Mouse (Mus musculus) hematopoietic stem cell, adult 5-6 weeks (primary cell): ENCODE results near the gene Coro6. TPM values are rescaled to one million over a fixed set of nuclear protein-coding genes. Genes with fewer than 3 reads are reported as not detected.

Source experiments
- ATAC-seq, 2 experiments: fragments of 125-278 bp in 1 of 2; replicated peaks in 1 of 2; 2 replicates each; pipeline ENCODE4 v1.8.0; 2016 to 2017; ENCODE audit warnings: inconsistent platforms in 2 of 2, mild to moderate bottlenecking in 2 of 2, moderate number of reproducible peaks in 2 of 2, low read depth in 1 of 2, moderate TSS enrichment in 1 of 2; ENCODE audit not compliant: low FRiP score in 2 of 2, poor library complexity in 2 of 2, severe bottlenecking in 2 of 2, insufficient read depth in 1 of 2, low TSS enrichment in 1 of 2
- total RNA-seq: library from RNA; stranded (forward); fragments of 172-1452, 232-1000 nt; gene quantifications from 2 replicates; pipeline ENCODE4 v1.2.3, GENCODE M21; 2017

Gene Coro6
- total RNA-seq, 1 experiment from 2014 or later: not detected

DNA sequence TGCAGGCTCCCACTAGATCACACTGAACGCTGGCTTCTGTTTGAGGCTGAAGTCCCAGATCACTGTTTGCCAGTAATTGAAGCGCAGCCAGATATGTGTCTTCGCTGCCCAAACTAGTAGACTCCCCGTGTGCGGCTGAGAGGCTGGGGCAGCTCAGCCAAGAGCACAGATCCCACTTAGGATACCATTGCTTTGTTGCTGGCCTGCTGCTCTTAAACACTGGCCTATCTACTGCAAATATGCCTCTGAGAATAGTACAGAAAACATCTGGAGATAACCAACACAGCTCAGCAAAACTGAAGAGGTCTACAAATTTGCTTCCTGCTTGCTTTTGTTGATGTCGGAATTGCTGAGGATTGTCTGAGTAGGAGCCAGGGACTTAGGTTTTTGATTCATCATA is 5.3 kb upstream of the Coro6 start:
- ATAC-seq: no peak

DNA sequence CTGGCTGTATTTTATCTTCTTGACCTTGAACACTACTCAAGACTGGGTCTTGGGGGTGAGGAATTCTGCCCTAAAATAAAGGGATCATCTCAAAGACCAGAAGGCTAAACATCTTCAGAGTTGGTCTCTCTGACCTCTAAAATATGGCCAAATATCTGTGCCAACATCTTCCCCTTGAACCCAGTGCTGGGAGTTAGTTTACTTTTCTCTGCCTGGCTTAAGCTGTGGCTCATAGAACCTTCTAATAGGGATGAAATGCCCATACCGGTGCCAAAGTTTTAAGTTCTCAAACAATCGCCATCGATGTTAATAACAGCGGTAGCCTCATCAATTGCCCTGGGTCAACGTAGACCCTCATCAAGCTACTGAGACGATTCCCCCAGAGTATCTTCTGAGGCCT is 355 bp upstream of the Coro6 start:
- no peak for ATAC-seq

DNA sequence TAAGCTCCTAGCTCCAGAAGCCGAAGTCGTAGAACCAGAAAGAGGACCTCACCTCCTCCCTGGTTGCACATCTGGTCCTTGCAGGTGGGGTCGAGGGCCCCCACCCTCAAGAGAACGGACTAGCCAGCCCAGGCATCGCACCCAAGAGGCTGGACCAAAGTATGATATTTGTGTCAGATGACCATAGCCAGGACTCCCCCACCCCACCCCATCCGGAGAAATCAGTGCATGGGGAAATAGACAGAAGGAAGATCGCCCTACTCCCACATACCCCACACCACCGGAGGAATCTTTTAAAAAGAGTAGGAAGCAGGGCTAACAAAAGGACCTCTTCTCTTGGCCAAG is 862 bp downstream of the Coro6 start:
- ATAC-seq: no peak

DNA sequence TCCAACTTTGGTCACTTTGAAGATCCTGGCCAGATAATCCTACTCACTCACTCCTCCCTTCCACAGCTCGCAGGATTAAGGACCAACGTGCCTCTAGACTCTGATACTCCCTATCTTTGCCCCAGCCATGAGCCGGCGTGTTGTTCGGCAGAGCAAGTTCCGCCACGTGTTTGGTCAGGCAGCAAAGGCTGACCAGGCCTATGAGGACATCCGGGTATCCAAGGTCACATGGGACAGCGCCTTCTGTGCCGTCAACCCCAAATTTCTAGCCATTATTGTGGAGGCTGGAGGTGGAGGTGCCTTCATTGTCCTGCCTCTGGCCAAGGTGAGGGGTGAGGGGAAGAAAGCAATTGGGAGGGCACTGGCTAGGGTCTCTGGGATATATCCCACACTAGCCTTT is 1.6 kb downstream of the Coro6 start:
- no peak for ATAC-seq

DNA sequence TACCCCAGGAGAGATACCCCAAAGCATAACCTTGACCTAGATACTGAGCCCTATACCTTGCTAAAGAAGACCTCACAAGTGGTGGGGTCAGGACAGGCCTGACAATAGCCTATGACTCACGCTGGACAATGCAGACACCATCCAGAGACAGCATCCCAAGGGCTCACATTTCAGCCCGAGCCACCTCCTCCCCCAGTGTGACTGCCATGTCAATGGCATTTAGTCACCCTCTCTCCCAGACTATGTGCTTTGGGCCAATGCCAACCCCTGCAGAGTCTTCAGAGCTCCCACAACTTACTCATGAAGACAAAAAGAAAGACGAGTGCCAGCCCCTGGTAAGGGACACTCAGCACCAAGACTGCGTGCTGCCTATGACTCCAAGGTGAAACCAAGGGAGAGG is 2.5 kb downstream of the Coro6 start:
- no peak for ATAC-seq

DNA sequence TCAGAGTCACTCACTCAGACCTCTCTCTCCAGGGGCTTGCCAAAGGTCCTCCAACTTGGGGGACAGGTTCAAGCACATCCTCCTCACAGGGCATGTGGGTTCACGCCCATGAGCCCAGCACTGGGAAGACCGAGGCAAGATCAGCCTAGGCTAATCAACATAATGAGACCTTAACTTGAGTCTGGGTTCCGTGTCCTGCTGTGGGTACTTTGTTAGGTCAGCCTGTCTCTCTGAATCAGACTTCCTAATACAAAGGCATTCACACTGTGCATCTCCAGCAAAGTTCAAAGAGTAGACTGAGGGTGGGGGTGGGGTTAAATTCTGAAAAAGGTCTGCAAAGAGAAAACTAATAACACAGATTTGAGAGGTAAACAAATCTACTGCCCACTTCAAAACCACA is 2.9 kb downstream of the Coro6 start:
- ATAC-seq: no peak

DNA sequence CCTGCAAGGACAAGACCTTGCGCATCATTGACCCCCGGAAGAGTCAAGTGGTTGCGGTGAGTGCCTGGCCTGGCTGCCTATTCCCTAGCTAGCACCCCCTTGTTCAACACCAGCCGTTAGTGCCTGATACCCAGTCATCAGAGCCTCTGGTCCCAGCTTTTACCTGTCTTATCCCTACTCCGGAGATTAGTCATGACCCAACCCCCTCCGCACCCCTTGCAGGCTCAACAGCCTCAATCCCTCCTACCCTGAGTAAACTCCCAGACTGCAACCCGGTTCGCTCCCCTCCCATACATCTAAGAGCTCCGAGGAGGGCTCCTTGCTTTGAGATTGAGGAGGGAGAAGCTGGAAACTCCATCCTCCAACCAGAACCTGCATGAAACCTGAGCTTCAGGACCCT is 4.3 kb downstream of the Coro6 start:
- no peak for ATAC-seq

DNA sequence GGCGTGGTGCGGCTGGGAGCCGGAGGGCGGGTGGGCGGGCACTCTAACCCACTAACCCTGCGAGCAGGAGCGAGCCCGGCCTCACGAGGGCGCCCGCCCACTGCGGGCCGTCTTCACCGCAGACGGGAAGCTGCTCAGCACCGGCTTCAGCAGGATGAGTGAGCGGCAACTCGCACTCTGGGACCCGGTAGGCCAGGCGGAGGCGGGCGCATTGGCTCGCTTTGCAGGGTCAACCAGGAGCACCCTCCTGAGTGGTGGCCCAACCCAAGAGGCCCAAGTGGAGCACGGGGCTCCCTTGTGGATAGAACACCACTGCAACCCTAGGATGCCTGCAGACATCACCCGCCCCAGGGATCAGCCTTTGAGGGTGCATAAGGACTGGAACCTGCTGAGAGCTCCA is 4.9 kb downstream of the Coro6 start:
- peak; percentile 67 to 70; a peak in 3 of 4 replicates for ATAC-seq

DNA sequence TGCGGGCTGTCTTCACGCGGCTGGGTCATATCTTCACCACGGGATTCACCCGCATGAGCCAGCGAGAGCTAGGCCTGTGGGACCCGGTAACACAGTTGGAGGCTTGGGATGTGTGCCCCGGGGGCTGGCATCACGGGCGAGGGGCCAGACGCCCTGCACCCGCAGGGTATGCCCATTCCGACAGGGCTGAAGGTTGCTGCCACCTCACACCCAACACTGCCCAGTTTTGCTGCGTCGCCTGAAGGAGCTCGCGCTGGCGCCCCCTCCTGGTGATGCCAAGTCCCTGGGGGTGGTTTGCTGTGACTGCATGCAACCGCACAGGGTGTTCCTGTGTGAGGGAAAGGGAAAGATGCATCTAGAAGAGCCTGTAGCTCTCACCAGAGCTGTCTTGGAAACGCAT is 5.6 kb downstream of the Coro6 start:
- ATAC-seq: peak; percentile 72 to 80

DNA sequence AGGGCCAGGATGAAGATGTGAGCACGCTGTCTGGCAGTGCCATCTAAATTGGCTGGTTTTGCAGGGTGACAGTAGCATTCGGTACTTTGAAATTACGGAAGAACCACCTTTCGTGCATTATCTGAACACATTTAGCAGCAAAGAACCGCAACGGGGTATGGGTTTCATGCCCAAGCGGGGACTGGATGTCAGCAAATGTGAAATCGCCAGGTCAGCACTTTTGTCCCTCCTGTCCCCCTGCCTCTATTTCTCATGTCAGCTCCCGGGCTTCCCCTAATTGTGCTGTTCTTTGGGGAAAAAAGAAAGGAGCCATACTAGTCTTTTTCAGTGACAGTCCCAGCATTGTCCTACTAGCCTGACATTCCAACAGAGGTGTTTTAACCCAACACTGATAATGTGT is 6.2 kb downstream of the Coro6 start:
- no peak for ATAC-seq

DNA sequence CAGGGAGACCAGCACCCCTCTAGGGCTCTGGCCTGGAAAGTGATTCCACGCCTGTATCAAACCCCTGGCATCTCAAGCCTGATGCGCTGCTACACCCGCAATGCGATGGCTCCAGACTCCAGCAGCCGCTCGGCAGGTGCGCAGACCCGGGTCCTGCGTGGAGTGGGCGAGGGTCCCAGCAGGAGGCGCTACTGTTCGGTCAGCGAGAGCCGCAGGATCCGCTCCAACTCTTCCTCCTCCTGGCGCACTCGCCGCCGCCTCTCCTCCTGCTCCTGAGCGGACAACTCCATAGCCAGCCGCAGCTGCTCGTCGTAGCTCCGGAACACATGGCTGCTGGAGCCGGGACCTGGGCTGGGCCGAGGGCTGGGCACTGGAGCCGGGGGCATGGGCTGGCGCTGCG is 9.2 kb downstream of the Coro6 start:
- ATAC-seq: no peak

DNA sequence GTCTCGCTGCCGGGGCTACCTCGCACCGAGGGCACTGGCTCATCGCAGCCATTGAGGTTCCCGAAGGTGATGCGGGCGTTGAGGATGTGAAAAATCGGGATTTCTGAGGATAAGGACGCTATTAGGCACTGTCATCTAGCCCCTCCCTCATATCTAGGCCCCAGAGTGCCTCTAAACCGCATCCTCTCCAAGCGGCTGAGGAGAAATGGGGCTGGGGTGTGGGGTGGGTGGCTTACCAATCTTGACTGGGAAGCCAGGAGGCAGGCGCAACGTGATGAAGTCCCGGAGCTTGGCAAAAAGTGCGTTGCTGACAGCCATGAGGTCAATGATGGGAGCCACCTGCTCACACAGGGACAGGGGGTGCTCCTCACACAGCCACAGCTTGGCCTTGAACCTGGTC is 10.6 kb downstream of the Coro6 start:
- ATAC-seq: no peak

DNA sequence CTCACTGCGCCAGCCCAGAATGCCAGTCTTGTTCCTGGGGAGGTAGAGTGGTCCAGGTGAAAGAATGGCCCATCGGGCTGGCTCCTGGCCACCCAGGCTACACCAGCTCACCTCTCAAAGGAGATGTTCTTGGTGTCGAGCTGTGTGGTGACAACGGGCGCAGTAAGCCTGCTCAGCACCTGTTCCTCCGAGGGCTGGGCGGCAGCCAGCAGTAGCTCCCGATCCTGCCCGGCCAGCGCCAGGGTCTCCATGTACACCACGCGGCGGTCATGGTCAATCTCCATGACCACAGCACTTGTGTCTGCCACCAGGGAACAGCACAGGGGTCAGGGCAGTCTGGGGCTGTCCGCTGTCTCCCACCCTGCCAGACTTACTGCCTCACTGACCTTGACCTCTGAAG is 14.0 kb downstream of the Coro6 start:
- ATAC-seq: no peak

DNA sequence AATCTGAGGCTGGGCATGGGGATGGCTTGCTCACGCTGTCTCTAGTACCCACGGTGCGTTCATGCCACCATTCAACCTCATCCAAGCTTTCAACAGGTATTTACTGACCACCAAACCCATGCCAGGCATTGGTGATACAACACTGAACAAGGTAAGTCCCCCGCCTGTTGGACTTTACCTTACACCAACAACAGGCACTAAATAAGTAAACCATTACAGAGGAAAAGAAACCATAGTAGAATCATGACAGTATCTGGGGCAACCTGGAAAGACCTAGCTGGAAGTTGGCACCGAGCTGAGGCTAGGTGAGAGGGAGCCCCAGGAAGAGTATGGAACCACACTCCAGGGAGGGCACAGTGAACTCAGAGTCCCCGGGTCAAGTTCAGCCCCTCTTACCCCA is 14.7 kb downstream of the Coro6 start:
- no peak for ATAC-seq

DNA sequence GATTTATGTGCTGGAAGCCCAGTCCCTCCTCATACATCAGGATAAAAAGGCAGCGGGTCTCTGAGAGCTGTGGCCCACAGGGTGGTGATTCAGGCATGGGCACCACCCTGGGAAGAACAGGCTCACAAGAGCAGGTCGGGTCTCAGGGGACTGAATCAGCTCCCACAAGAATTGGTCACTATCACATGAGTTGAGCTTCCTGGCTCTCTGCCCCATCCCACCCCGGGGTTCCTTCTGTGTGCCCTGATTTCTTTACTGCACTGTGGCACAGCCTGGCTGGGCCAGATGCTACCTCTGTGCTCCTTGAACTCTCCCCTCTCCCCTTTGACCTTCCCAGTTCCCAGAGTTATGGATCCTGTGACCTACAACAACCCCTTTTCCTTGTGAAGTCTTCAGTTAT is 20.8 kb downstream of the Coro6 start:
- no peak for ATAC-seq

DNA sequence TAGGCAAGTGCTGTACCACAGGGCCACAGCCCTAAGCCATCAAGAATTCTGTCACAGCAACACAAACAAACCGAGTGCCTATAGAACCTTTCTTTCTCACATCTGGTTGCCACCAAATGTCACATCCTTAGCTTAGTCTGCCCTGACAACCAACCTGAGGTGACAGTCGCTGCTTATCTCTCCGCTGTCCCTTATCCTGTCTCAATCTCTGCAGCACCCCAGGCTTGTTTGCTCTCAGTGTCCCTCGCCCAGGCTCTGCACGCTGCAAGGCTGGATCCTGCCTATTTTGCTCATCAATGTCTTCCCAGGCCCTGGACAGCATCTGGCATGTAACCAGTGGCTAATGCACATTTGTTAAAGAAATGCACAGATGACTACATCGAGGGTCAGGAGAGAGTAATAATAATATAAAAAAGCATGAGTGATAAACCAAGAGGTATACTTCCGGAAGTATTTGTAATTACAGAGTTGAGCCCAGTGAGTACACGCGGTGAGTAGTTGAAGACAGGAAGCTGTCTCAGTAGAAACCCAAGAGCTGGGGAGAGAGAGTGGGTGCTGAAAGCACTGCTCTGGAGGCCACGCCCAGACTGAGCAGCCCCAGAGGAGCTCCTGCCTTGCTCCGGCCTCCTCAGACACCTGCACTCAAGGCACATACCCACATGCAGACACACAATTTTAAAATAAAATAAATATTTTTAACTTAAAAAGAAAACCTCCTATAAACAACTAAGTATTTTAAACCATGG is 21.5 kb downstream of the Coro6 start:
- ATAC-seq: 0 out of 4 replicates have a peak, but pooled peaks of 1 of the 2 experiments have one; percentile 34

DNA sequence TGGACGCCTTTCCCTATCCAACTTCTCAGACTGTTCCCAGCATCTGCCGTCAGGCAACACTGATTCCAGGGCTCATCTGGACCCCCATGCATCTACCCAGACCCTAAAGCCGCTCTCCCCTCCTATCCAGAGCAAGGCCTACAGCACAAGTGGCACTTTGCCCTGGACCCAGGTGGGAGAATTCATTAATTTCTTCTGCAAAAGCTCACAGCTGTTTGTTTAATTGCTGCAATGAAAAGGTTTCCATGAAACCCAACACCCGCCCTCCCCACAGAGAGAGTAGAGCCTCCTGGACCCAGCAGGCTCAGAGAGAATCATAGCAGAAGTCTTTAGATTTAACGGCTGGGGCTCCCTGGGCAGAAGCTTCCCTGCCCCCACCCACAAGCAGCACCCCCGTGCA is 23.0 kb downstream of the Coro6 start:
- ATAC-seq: no peak

DNA sequence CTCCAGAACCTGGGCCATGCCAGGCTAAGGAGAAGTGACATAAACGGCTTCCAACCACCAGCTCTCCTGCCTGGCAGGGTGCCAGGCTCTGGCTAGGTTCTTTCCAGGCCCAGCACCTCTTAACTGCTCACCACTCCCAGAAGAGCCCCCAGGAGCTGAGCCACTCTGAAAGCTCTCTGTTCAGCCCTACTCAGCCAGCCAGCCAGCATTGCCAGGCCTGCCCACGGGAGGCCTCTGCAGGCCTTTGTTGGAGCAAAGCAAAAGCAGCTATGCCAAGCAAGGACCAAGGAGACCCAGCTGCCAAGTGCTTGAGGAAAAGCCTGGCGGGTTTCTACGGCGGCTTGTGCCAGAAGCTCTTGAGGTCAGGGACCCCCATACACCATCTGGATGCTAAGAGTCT is 24.6 kb downstream of the Coro6 start:
- ATAC-seq: no peak

DNA sequence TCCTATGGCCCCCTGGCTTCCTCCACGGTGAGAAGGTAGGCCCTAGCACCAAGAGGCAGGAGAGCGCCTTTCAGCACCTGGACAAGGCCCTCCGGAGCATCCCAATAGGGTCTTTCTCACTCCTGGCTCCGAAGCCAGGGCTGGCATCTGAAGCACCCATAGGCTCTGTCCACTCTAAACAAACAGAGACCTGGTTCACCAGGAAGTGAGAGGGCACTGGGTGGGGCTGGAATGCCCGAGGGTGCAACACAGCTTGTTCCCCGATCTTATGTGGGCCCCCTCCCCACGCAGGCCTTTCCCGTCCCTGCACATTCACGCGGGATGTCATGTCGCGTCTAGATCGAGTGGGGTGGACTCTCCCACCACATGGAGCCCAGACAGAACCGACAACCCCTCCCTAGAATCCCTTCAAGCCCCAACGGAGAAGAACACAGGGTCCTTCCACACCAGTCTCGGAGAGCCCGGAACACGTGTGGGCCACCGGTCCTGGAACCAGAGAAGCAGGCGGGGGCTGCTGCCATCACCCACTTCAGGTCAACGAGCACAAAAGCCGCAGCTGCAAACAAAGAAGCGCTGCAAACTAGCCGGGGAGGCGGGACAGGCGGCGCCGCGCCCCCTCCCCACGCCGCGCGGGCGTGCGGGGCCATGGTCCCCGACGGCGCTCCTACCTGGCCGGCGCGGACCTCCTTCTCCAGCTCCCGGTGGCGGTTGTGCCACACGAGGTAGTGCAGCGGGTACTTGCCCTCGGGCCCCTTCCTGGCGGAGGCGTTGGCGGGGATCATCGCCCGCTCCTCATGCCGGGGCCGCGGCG is 26.8 kb downstream of the Coro6 start:
- no peak for ATAC-seq
